Mouse (Mus musculus) liver, embryonic 11.5 days (tissue): ENCODE results near the gene Dusp27. TPM values are rescaled to one million over a fixed set of nuclear protein-coding genes. Genes with fewer than 3 reads are reported as not detected.

Experiments used
- ATAC-seq: fragments of 200-750 bp; cut with Nextera tagmentation; replicated peaks from 2 replicates; pipeline ENCODE4 v1.8.0; 2017; ENCODE audit warnings: moderate number of reproducible peaks, mild to moderate bottlenecking, moderate TSS enrichment, moderate library complexity; ENCODE audit not compliant: low FRiP score
- DNase-seq: peaks from one replicate; pipeline ENCODE4 v3.0.0-alpha.2; 2017; ENCODE audit warnings: low spot score
- H3K27ac ChIP-seq: fragments of 300-500 bp; sonication (generic); 2 replicates; pipeline ENCODE4 v1.5.1; 2014; ENCODE audit warnings: mild to moderate bottlenecking, low read depth, low read length, control low read depth
- H3K27me3 ChIP-seq: fragments of 300-500 bp; sonication (generic); replicated peaks from 2 replicates; pipeline ENCODE4 v1.6.1; 2014; ENCODE audit warnings: low read length, mixed read lengths; ENCODE audit not compliant: control insufficient read depth, insufficient read depth
- H3K36me3 ChIP-seq: fragments of 300-500 bp; sonication (generic); 2 replicates; pipeline ENCODE4 v1.6.1; 2014; ENCODE audit warnings: mild to moderate bottlenecking, low read length, moderate library complexity, mixed read lengths; ENCODE audit not compliant: control insufficient read depth, insufficient read depth
- H3K4me1 ChIP-seq: fragments of 300-500 bp; sonication (generic); replicated peaks from 2 replicates; pipeline ENCODE4 v1.6.1; 2014; ENCODE audit warnings: low read length, mixed read lengths; ENCODE audit not compliant: control insufficient read depth, insufficient read depth
- H3K4me2 ChIP-seq: fragments of 300-500 bp; sonication (generic); 2 replicates; pipeline ENCODE4 v1.6.1; 2014; ENCODE audit warnings: mild to moderate bottlenecking, control low read depth, moderate library complexity
- H3K4me3 ChIP-seq: fragments of 300-500 bp; sonication (generic); 2 replicates; pipeline ENCODE4 v1.5.1; 2014; ENCODE audit warnings: low read depth, low read length, control low read depth
- H3K9ac ChIP-seq: fragments of 300-500 bp; sonication (generic); 2 replicates; pipeline ENCODE4 v1.6.1; 2014; ENCODE audit warnings: low read depth, low read length, control low read depth
- H3K9me3 ChIP-seq: fragments of 300-500 bp; sonication (generic); 2 replicates; pipeline ENCODE4 v1.6.1; 2016; ENCODE audit warnings: low read length, inconsistent platforms, mixed read lengths; ENCODE audit not compliant: control insufficient read depth
- WGBS: fragments of 180-500 bp; shearing (Covaris S2); extraction: QIAGEN DNeasy Blood & Tissue Kit; methylation state at CpG from one replicate; pipeline ENCODE4 v1.1.7; 2014; 5-methylcytosine and 5-hydroxymethylcytosine counted together
- polyA plus RNA-seq: library from polyadenylated mRNA; unstranded; fragments of >200 nt; fragmentation: Nextera tagmentation; extraction: Ambion mirVana; gene quantifications from 2 replicates; pipeline ENCODE4 v1.2.1, GENCODE M21; 2014

Gene Dusp27
- polyA plus RNA-seq, 1 experiment from 2014 or later = 1.0 TPM

- H3K4me1 ChIP-seq = peaks cover 8% of the 10 kb centered on the region
- H3K9ac ChIP-seq = no peak overlapping the region
- H3K27ac ChIP-seq = no peak overlapping the region
- 50% methylated on average over 8 of the region's 8 CpGs for WGBS
- H3K36me3 ChIP-seq = no peaks in the 10 kb centered on the region
- DNase-seq (no peak), ATAC-seq (peak; percentile 78)
- H3K4me3 ChIP-seq = no peak overlapping the region
- no peaks in the 10 kb centered on the region for H3K27me3 ChIP-seq
- H3K9me3 ChIP-seq = no peaks in the 10 kb centered on the region
- no peak overlapping the region for H3K4me2 ChIP-seq
Measured at GRCm38 (mm10) chr1:166124932-166125593, 2.7 kb downstream of the Dusp27 start.

- H3K9ac ChIP-seq = no peak overlapping the region
- H3K27ac ChIP-seq = no peak overlapping the region
- no peak overlapping the region for H3K4me3 ChIP-seq
- no peak overlapping the region for H3K4me2 ChIP-seq
- H3K36me3 ChIP-seq = no peaks in the 10 kb centered on the region
- 92% methylated on average over 8 of the region's 8 CpGs for WGBS
- DNase-seq (no peak), ATAC-seq (no peak)
- H3K4me1 ChIP-seq = peaks cover 8% of the 10 kb centered on the region
- no peaks in the 10 kb centered on the region for H3K27me3 ChIP-seq
- no peaks in the 10 kb centered on the region for H3K9me3 ChIP-seq
Measured at GRCm38 (mm10) chr1:166123751-166124150, 4.0 kb downstream of the Dusp27 start.

GRCm38 (mm10) chr1:166123045-166123444, 4.7 kb downstream of the Dusp27 start:
- H3K9ac ChIP-seq = no peak overlapping the region
- no peak overlapping the region for H3K4me2 ChIP-seq
- DNase-seq (no peak), ATAC-seq (no peak)
- H3K27me3 ChIP-seq = no peaks in the 10 kb centered on the region
- H3K4me3 ChIP-seq = no peak overlapping the region
- H3K4me1 ChIP-seq = peaks cover 8% of the 10 kb centered on the region
- H3K9me3 ChIP-seq = no peaks in the 10 kb centered on the region
- H3K36me3 ChIP-seq = no peaks in the 10 kb centered on the region
- whole genome bisulfite sequencing = 94% methylated on average over 1 of the region's 1 CpGs
- H3K27ac ChIP-seq = no peak overlapping the region

GRCm38 (mm10) chr1:166122114-166122513, 5.6 kb downstream of the Dusp27 start:
- 77% methylated on average over 7 of the region's 7 CpGs for WGBS

GRCm38 (mm10) chr1:166117866-166118639, 9.7 kb downstream of the Dusp27 start:
- H3K27ac ChIP-seq = no peak overlapping the region
- no peaks in the 10 kb centered on the region for H3K27me3 ChIP-seq
- no peak for ATAC-seq
- no peaks in the 10 kb centered on the region for H3K4me1 ChIP-seq
- H3K9ac ChIP-seq = no peak overlapping the region
- H3K9me3 ChIP-seq = no peaks in the 10 kb centered on the region
- 75% methylated on average over 13 of the region's 13 CpGs for WGBS
- no peaks in the 10 kb centered on the region for H3K36me3 ChIP-seq
- H3K4me3 ChIP-seq = no peak overlapping the region
- no peak for DNase-seq
- H3K4me2 ChIP-seq = no peak overlapping the region

More at GRCm38 (mm10) chr1:166122114-166122513, 5.6 kb downstream of the Dusp27 start:
- Histone ChIP-seq H3K9me3 (no peaks in the 10 kb centered on the region), H3K4me1 (peaks cover 5% of the 10 kb centered on the region), H3K9ac (no peak overlapping the region), H3K4me3 (no peak overlapping the region), H3K36me3 (no peaks in the 10 kb centered on the region), H3K27me3 (no peaks in the 10 kb centered on the region), H3K27ac (no peak overlapping the region), H3K4me2 (no peak overlapping the region)
- DNase-seq (no peak), ATAC-seq (no peak)

GRCm38 (mm10) chr1:166115719-166116118, 12.0 kb downstream of the Dusp27 start:
- Histone ChIP-seq H3K27ac (no peak overlapping the region), H3K4me1 (no peaks in the 10 kb centered on the region), H3K27me3 (no peaks in the 10 kb centered on the region), H3K9ac (no peak overlapping the region), H3K9me3 (no peaks in the 10 kb centered on the region), H3K4me3 (no peak overlapping the region), H3K36me3 (no peaks in the 10 kb centered on the region), H3K4me2 (no peak overlapping the region)
- ATAC-seq (no peak), DNase-seq (no peak)
- whole genome bisulfite sequencing = 72% methylated on average over 4 of the region's 4 CpGs

- WGBS = 82% methylated on average over 3 of the region's 3 CpGs
- DNase-seq = no peak
- Histone ChIP-seq H3K27ac (no peak overlapping the region), H3K9me3 (no peaks in the 10 kb centered on the region), H3K4me1 (no peaks in the 10 kb centered on the region), H3K4me3 (no peak overlapping the region), H3K9ac (no peak overlapping the region), H3K4me2 (no peak overlapping the region), H3K36me3 (no peaks in the 10 kb centered on the region), H3K27me3 (no peaks in the 10 kb centered on the region)
- ATAC-seq = no peak
Measured at GRCm38 (mm10) chr1:166114986-166115385, 12.7 kb downstream of the Dusp27 start.

- Histone ChIP-seq H3K4me3 (no peak overlapping the region), H3K9ac (no peak overlapping the region), H3K4me2 (no peak overlapping the region), H3K4me1 (peaks cover 7% of the 10 kb centered on the region), H3K9me3 (no peaks in the 10 kb centered on the region), H3K27ac (no peak overlapping the region), H3K27me3 (no peaks in the 10 kb centered on the region; the same call in 1 of the 2 replicates), H3K36me3 (no peaks in the 10 kb centered on the region)
- ATAC-seq = no peak
- no peak for DNase-seq
- 59% methylated on average over 6 of the region's 6 CpGs for WGBS
Measured at GRCm38 (mm10) chr1:166105464-166105863, 22.3 kb downstream of the Dusp27 start.

- DNase-seq (no peak), ATAC-seq (peak; percentile 78)
- H3K4me2 ChIP-seq = no peak overlapping the region
- no peaks in the 10 kb centered on the region; the same call in 1 of the 2 replicates for H3K27me3 ChIP-seq
- no peaks in the 10 kb centered on the region for H3K9me3 ChIP-seq
- H3K4me1 ChIP-seq = peaks cover 7% of the 10 kb centered on the region
- H3K9ac ChIP-seq = no peak overlapping the region
- WGBS = 58% methylated on average over 3 of the region's 3 CpGs
- H3K27ac ChIP-seq = no peak overlapping the region
- no peak overlapping the region for H3K4me3 ChIP-seq
- no peaks in the 10 kb centered on the region for H3K36me3 ChIP-seq
Measured at GRCm38 (mm10) chr1:166104858-166105257, 22.9 kb downstream of the Dusp27 start.
